Mouse (Mus musculus): ENCODE data around the gene Mast4. TPM values are rescaled to one million over a fixed set of nuclear protein-coding genes. Genes with fewer than 3 reads are reported as not detected.

Gene Mast4
- polyA plus RNA-seq, 1 experiment from 2014 or later = 33.0 TPM

GRCm38 (mm10) chr13:103328299-103328698, 6.0 kb downstream of the Mast4 start:
- Histone ChIP-seq H3K27me3 (ENCODE audit: control insufficient read depth, insufficient read depth, low read length) (no peaks in the 10 kb centered on the region; the same call in 1 of the 2 replicates), H3K9me3 (ENCODE audit: control insufficient read depth, low read length) (no peaks in the 10 kb centered on the region), H3K4me1 (ENCODE audit: control insufficient read depth, insufficient read depth, low read length) (peaks cover under 1% of the 10 kb centered on the region; the same call in 1 of the 2 replicates), H3K4me2 (ENCODE audit: low read depth, low read length) (no peak overlapping the region), H3K36me3 (ENCODE audit: control insufficient read depth, insufficient read depth, low read length) (no peaks in the 10 kb centered on the region), H3K27ac (ENCODE audit: low read depth, low read length) (no peak overlapping the region), H3K4me3 (ENCODE audit: low read depth, low read length) (no peak overlapping the region), H3K9ac (replicated peaks; ENCODE audit: low read depth, low read length) (no peak overlapping the region)
- no peak for ATAC-seq (ENCODE audit: low read depth)
- 70% methylated on average over 16 of the region's 16 CpGs for WGBS

GRCm38 (mm10) chr13:103327843-103328242, 6.5 kb downstream of the Mast4 start:
- H3K27me3 ChIP-seq (ENCODE audit: control insufficient read depth, insufficient read depth, low read length) = no peaks in the 10 kb centered on the region; the same call in 1 of the 2 replicates
- no peak overlapping the region for H3K9ac ChIP-seq (replicated peaks; ENCODE audit: low read depth, low read length)
- no peak overlapping the region for H3K4me3 ChIP-seq (ENCODE audit: low read depth, low read length)
- 63% methylated on average over 9 of the region's 9 CpGs for WGBS
- no peaks in the 10 kb centered on the region for H3K4me1 ChIP-seq (ENCODE audit: control insufficient read depth, insufficient read depth, low read length)
- H3K36me3 ChIP-seq (ENCODE audit: control insufficient read depth, insufficient read depth, low read length) = no peaks in the 10 kb centered on the region
- H3K9me3 ChIP-seq (ENCODE audit: control insufficient read depth, low read length) = no peaks in the 10 kb centered on the region
- ATAC-seq (ENCODE audit: low read depth) = no peak
- H3K4me2 ChIP-seq (ENCODE audit: low read depth, low read length) = no peak overlapping the region
- no peak overlapping the region for H3K27ac ChIP-seq (ENCODE audit: low read depth, low read length)

GRCm38 (mm10) chr13:103326186-103326585, 8.1 kb downstream of the Mast4 start:
- H3K4me2 ChIP-seq (ENCODE audit: low read depth, low read length) = no peak overlapping the region
- H3K9ac ChIP-seq (replicated peaks; ENCODE audit: low read depth, low read length) = no peak overlapping the region
- ATAC-seq (ENCODE audit: low read depth) = no peak
- no peaks in the 10 kb centered on the region for H3K36me3 ChIP-seq (ENCODE audit: control insufficient read depth, insufficient read depth, low read length)
- no peaks in the 10 kb centered on the region for H3K9me3 ChIP-seq (ENCODE audit: control insufficient read depth, low read length)
- H3K4me1 ChIP-seq (ENCODE audit: control insufficient read depth, insufficient read depth, low read length) = no peaks in the 10 kb centered on the region
- no peak overlapping the region for H3K4me3 ChIP-seq (ENCODE audit: low read depth, low read length)
- WGBS = 90% methylated on average over 13 of the region's 13 CpGs
- H3K27ac ChIP-seq (ENCODE audit: low read depth, low read length) = no peak overlapping the region
- H3K27me3 ChIP-seq (ENCODE audit: control insufficient read depth, insufficient read depth, low read length) = no peaks in the 10 kb centered on the region

GRCm38 (mm10) chr13:103319881-103320280, 14.4 kb downstream of the Mast4 start:
- Histone ChIP-seq H3K36me3 (ENCODE audit: control insufficient read depth, insufficient read depth, low read length) (no peaks in the 10 kb centered on the region), H3K9ac (replicated peaks; ENCODE audit: low read depth, low read length) (no peak overlapping the region), H3K27me3 (ENCODE audit: control insufficient read depth, insufficient read depth, low read length) (no peaks in the 10 kb centered on the region), H3K4me1 (ENCODE audit: control insufficient read depth, insufficient read depth, low read length) (no peaks in the 10 kb centered on the region), H3K4me3 (ENCODE audit: low read depth, low read length) (no peak overlapping the region), H3K4me2 (ENCODE audit: low read depth, low read length) (no peak overlapping the region), H3K9me3 (ENCODE audit: control insufficient read depth, low read length) (no peaks in the 10 kb centered on the region), H3K27ac (ENCODE audit: low read depth, low read length) (no peak overlapping the region)
- WGBS = 86% methylated on average over 9 of the region's 9 CpGs
- no peak for ATAC-seq (ENCODE audit: low read depth)

- Histone ChIP-seq H3K27me3 (ENCODE audit: control insufficient read depth, insufficient read depth, low read length) (no peaks in the 10 kb centered on the region), H3K36me3 (ENCODE audit: control insufficient read depth, insufficient read depth, low read length) (no peaks in the 10 kb centered on the region), H3K4me2 (ENCODE audit: low read depth, low read length) (no peak overlapping the region), H3K4me1 (ENCODE audit: control insufficient read depth, insufficient read depth, low read length) (no peaks in the 10 kb centered on the region), H3K4me3 (ENCODE audit: low read depth, low read length) (no peak overlapping the region), H3K9ac (replicated peaks; ENCODE audit: low read depth, low read length) (no peak overlapping the region), H3K27ac (ENCODE audit: low read depth, low read length) (no peak overlapping the region), H3K9me3 (ENCODE audit: control insufficient read depth, low read length) (no peaks in the 10 kb centered on the region)
- ATAC-seq (ENCODE audit: low read depth) = peak; percentile 38; the same call in 1 of the 2 replicates
- WGBS = 29% methylated on average over 2 of the region's 3 CpGs
Measured at GRCm38 (mm10) chr13:103319317-103319716, 15.0 kb downstream of the Mast4 start.

- no peak for ATAC-seq (ENCODE audit: low read depth)
Measured at GRCm38 (mm10) chr13:103316777-103317367, 17.4 kb downstream of the Mast4 start.

GRCm38 (mm10) chr13:103315113-103315708, 19.1 kb downstream of the Mast4 start:
- no peaks in the 10 kb centered on the region for H3K27me3 ChIP-seq (ENCODE audit: control insufficient read depth, insufficient read depth, low read length)
- H3K4me1 ChIP-seq (ENCODE audit: control insufficient read depth, insufficient read depth, low read length) = no peaks in the 10 kb centered on the region
- H3K4me2 ChIP-seq (ENCODE audit: low read depth, low read length) = no peak overlapping the region
- H3K9me3 ChIP-seq (ENCODE audit: control insufficient read depth, low read length) = no peaks in the 10 kb centered on the region
- no peaks in the 10 kb centered on the region for H3K36me3 ChIP-seq (ENCODE audit: control insufficient read depth, insufficient read depth, low read length)
- peak; percentile 69; the same call in 1 of the 2 replicates for ATAC-seq (ENCODE audit: low read depth)
- H3K4me3 ChIP-seq (ENCODE audit: low read depth, low read length) = no peak overlapping the region
- 50% methylated on average over 10 of the region's 10 CpGs for WGBS
- H3K9ac ChIP-seq (replicated peaks; ENCODE audit: low read depth, low read length) = no peak overlapping the region
- no peak overlapping the region for H3K27ac ChIP-seq (ENCODE audit: low read depth, low read length)

More at GRCm38 (mm10) chr13:103316777-103317367, 17.4 kb downstream of the Mast4 start:
- WGBS = 49% methylated on average over 3 of the region's 3 CpGs
- Histone ChIP-seq H3K9ac (replicated peaks; ENCODE audit: low read depth, low read length) (no peak overlapping the region), H3K4me3 (ENCODE audit: low read depth, low read length) (no peak overlapping the region), H3K27ac (ENCODE audit: low read depth, low read length) (no peak overlapping the region), H3K27me3 (ENCODE audit: control insufficient read depth, insufficient read depth, low read length) (no peaks in the 10 kb centered on the region), H3K9me3 (ENCODE audit: control insufficient read depth, low read length) (no peaks in the 10 kb centered on the region), H3K4me2 (ENCODE audit: low read depth, low read length) (no peak overlapping the region), H3K4me1 (ENCODE audit: control insufficient read depth, insufficient read depth, low read length) (no peaks in the 10 kb centered on the region), H3K36me3 (ENCODE audit: control insufficient read depth, insufficient read depth, low read length) (no peaks in the 10 kb centered on the region)

- Histone ChIP-seq H3K9ac (replicated peaks; ENCODE audit: low read depth, low read length) (no peak overlapping the region), H3K4me1 (ENCODE audit: control insufficient read depth, insufficient read depth, low read length) (no peaks in the 10 kb centered on the region), H3K36me3 (ENCODE audit: control insufficient read depth, insufficient read depth, low read length) (no peaks in the 10 kb centered on the region), H3K4me2 (ENCODE audit: low read depth, low read length) (no peak overlapping the region), H3K4me3 (ENCODE audit: low read depth, low read length) (no peak overlapping the region), H3K27ac (ENCODE audit: low read depth, low read length) (no peak overlapping the region), H3K9me3 (ENCODE audit: control insufficient read depth, low read length) (no peaks in the 10 kb centered on the region), H3K27me3 (ENCODE audit: control insufficient read depth, insufficient read depth, low read length) (no peaks in the 10 kb centered on the region)
- WGBS = 92% methylated on average over 4 of the region's 4 CpGs
- ATAC-seq (ENCODE audit: low read depth) = no peak
Measured at GRCm38 (mm10) chr13:103308296-103308695, 26.0 kb downstream of the Mast4 start.

- 85% methylated on average over 9 of the region's 9 CpGs for WGBS
- no peak for ATAC-seq (ENCODE audit: low read depth)
- Histone ChIP-seq H3K4me1 (ENCODE audit: control insufficient read depth, insufficient read depth, low read length) (no peaks in the 10 kb centered on the region), H3K27ac (ENCODE audit: low read depth, low read length) (no peak overlapping the region), H3K27me3 (ENCODE audit: control insufficient read depth, insufficient read depth, low read length) (no peaks in the 10 kb centered on the region), H3K36me3 (ENCODE audit: control insufficient read depth, insufficient read depth, low read length) (no peaks in the 10 kb centered on the region), H3K9me3 (ENCODE audit: control insufficient read depth, low read length) (no peaks in the 10 kb centered on the region), H3K4me3 (ENCODE audit: low read depth, low read length) (no peak overlapping the region), H3K4me2 (ENCODE audit: low read depth, low read length) (no peak overlapping the region), H3K9ac (replicated peaks; ENCODE audit: low read depth, low read length) (no peak overlapping the region)
Measured at GRCm38 (mm10) chr13:103303826-103304225, 30.5 kb downstream of the Mast4 start.
